ENCODE assay signal across 8 mouse cellular contexts in genomic region chr11:99379568-99379967, GRCm38 (mm10). TPM values are rescaled to one million over a fixed set of nuclear protein-coding genes. Genes with fewer than 3 reads are reported as not detected.
DNase-seq lines count a peak whose midpoint lies in the region; TF ChIP-seq lines count a peak whose summit lies in the region.

No protein-coding gene starts in this region.

- peak; percentile 87 for TF ChIP-seq CTCF in brain, embryonic 14.5 days (IDR thresholded peaks at IDR 0.05; ENCODE audit: borderline replicate concordance, extremely low read depth, insufficient read depth, insufficient read length)

- DNase-seq in ovary, postnatal 10 days (ENCODE audit: low spot score): peak; percentile 40
- DNase-seq in ovary, adult 18-20 months (ENCODE audit: low spot score): no peak
- DNase-seq in brain, embryonic 14.5 days (ENCODE audit: low read depth): peak; percentile 83
- DNase-seq in forelimb bud, embryonic 11.5 days (ENCODE audit: low read depth, low spot score): peak; percentile 66
- DNase-seq in kidney, postnatal 25 days: peak; percentile 65 to 79
- peak; percentile 62 to 72 for DNase-seq in lung, adult 18-20 months
- peak; percentile 54 for DNase-seq in right cerebral cortex, postnatal 25 days
- peak; percentile 5 for DNase-seq in yolk sac, embryonic 10.5 days (ENCODE audit: low spot score)

- TF ChIP-seq POLR2A in brain, embryonic 14.5 days (IDR thresholded peaks at IDR 0.05; ENCODE audit: borderline replicate concordance, extremely low read depth, insufficient read depth, insufficient read length, poor library complexity, severe bottlenecking): no peak

RNA-seq across cellular contexts. Expression of gene Krt28, which starts 4.9 kb away (rescaled TPM):
- 0.23 and 0.25 TPM in 2 replicates for polyA plus RNA-seq in brain, embryonic 14.5 days (2012; rRNA removed)

RNA-seq across cellular contexts. Expression of gene Krt10, which starts 9.6 kb away (rescaled TPM):
- 11.9 and 20.0 TPM in 2 replicates for polyA plus RNA-seq in brain, embryonic 14.5 days (2012; rRNA removed)

RNA-seq across cellular contexts. Expression of gene Krt27, which starts 28.7 kb away (rescaled TPM):
- polyA plus RNA-seq in brain, embryonic 14.5 days (2012; rRNA removed): 0.05 TPM in 1 of 2 replicates, not detected in the other

RNA-seq across cellular contexts. Expression of gene Krt26, which starts 41.8 kb away (rescaled TPM):
- polyA plus RNA-seq in brain, embryonic 14.5 days (2012; rRNA removed): 0.06 and 0.08 TPM in 2 replicates

RNA-seq across cellular contexts. Expression of gene Krt12, which starts 42.5 kb away (rescaled TPM):
- polyA plus RNA-seq in brain, embryonic 14.5 days (2012; rRNA removed): 0.04 and 0.05 TPM in 2 replicates
